Mouse (Mus musculus) erythroblast, embryonic 14.5 days (primary cell): ENCODE measurements around the gene Fancc.

Experiments used
- GATA1 ChIP-seq: IDR thresholded peaks from 2 replicates; pipeline ENCODE4 v1.6.1; 2012; ENCODE audit warnings: low read length, inconsistent platforms, mixed read lengths
- TAL1 ChIP-seq: IDR thresholded peaks from 3 replicates; pipeline ENCODE4 v1.6.1; 2012; ENCODE audit warnings: low read length, inconsistent platforms, mixed read lengths

DNA sequence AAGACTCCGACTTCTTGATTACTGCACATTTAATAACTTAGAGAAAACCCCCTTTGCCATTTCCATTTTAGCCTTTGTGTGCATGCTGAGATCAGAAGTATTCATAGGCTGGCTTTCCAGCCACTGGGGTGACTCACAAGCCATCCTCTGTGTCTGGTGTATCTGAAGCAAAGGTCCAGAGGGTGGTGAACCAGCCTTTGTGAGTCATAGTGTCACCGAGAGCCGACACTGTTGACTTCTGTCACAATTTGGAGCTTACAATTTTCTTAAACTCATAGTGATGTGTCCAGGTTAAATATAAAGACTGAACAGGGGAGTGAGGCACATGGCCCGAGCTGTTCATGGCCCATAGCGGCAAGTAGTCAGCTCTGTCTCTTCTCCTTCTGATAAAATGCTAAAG is 253.5 kb downstream of the Fancc start:
- TF ChIP-seq TAL1 = no peak
- no peak for TF ChIP-seq GATA1
